Mouse (Mus musculus) bone marrow, adult 2 months (tissue): Measurements from ENCODE around the gene Wnk4. TPM values are rescaled to one million over a fixed set of nuclear protein-coding genes. Genes with fewer than 3 reads are reported as not detected.

Source experiments
- H3K27ac ChIP-seq: fragments of 200-500 bp; 2 replicates; pipeline ENCODE4 v1.5.1; 2012; ENCODE audit warnings: low read depth, mild to moderate bottlenecking, control low read depth, inconsistent platforms, low read length; ENCODE audit not compliant: control insufficient read depth, poor library complexity, insufficient read depth
- H3K4me1 ChIP-seq: fragments of 200-500 bp; 2 replicates; pipeline ENCODE4 v1.6.1; 2011; ENCODE audit warnings: low read length; ENCODE audit not compliant: control insufficient read depth, insufficient read depth
- H3K4me3 ChIP-seq: fragments of 200-500 bp; replicated peaks from 2 replicates; pipeline ENCODE3; 2011; ENCODE audit warnings: mild to moderate bottlenecking, low read depth, low read length, control low read depth; ENCODE audit not compliant: control insufficient read depth
- CTCF ChIP-seq: fragments of 200-500 bp; IDR thresholded peaks from 2 replicates; pipeline ENCODE4 v1.5.1; 2011; ENCODE audit warnings: low read length, control low read depth; ENCODE audit not compliant: control insufficient read depth, insufficient read depth
- POLR2A ChIP-seq: fragments of 200-500 bp; IDR thresholded peaks from 2 replicates; pipeline ENCODE4 v1.6.1; 2011; ENCODE audit warnings: low read depth, mild to moderate bottlenecking, control low read depth, low read length, borderline replicate concordance; ENCODE audit not compliant: control insufficient read depth
- WGBS: fragments of 180-500 bp; shearing (Covaris S2); methylation state at CpG from one replicate; pipeline ENCODE4 v1.1.7; 2018; 5-methylcytosine and 5-hydroxymethylcytosine counted together
- polyA plus RNA-seq: library from polyadenylated mRNA; stranded (reverse); fragments of >200 nt; gene quantifications from 2 replicates; pipeline ENCODE4 v1.2.4, GENCODE M21; 2011; ENCODE audit warnings: low replicate concordance; ENCODE audit not compliant: missing spikeins, insufficient read depth, insufficient read length

Wnk4 gene
- polyA plus RNA-seq, 1 experiment = 19.8 TPM

- WGBS = 45% methylated on average over 12 of the region's 12 CpGs
- H3K27ac ChIP-seq = no peak overlapping the region
- no peak for TF ChIP-seq POLR2A
- no peak for TF ChIP-seq CTCF
- peaks cover 3% of the 10 kb centered on the region for H3K4me1 ChIP-seq
- H3K4me3 ChIP-seq = peak overlapping the region; percentile 74
Observed at GRCm38 (mm10) chr11:101277381-101278222, 17.2 kb downstream of the Wnk4 start.

GRCm38 (mm10) chr11:101278223-101279192 lies 18.1 kb downstream of the Wnk4 start, which contains the start of the genes Cntd1 and Coa3:
Gene Cntd1 (plus strand): TSS chr11:101279012.
Gene Coa3 (minus strand): TSS chr11:101279114.
- H3K4me3 ChIP-seq = peak within 1 kb of the TSS; percentile 97
- H3K27ac ChIP-seq = peak within 1 kb of the TSS; percentile 43
- H3K4me1 ChIP-seq = peaks cover 3% of the 10 kb centered on the region
- TF ChIP-seq CTCF (no peak), POLR2A (peak; percentile 72; the same call in 1 of the 2 replicates)
- WGBS = 3% methylated on average over 45 of the region's 45 CpGs

GRCm38 (mm10) chr11:101279193-101279569 lies 18.8 kb downstream of the Wnk4 start:
- TF ChIP-seq POLR2A (no peak), CTCF (no peak)
- WGBS = 63% methylated on average over 14 of the region's 14 CpGs
- H3K4me1 ChIP-seq = peaks cover 3% of the 10 kb centered on the region
- H3K4me3 ChIP-seq = peak overlapping the region; percentile 97
- peak overlapping the region; percentile 23; the same call in 1 of the 2 replicates for H3K27ac ChIP-seq

GRCm38 (mm10) chr11:101280837-101281236 lies 20.5 kb downstream of the Wnk4 start:
- WGBS = 70% methylated on average over 7 of the region's 7 CpGs
- Histone ChIP-seq H3K4me3 (no peak overlapping the region), H3K27ac (no peak overlapping the region), H3K4me1 (peaks cover 3% of the 10 kb centered on the region)
- TF ChIP-seq CTCF (no peak), POLR2A (no peak)

GRCm38 (mm10) chr11:101282896-101283295 lies 22.5 kb downstream of the Wnk4 start:
- Histone ChIP-seq H3K4me1 (peaks cover 2% of the 10 kb centered on the region), H3K4me3 (no peak overlapping the region), H3K27ac (no peak overlapping the region)
- TF ChIP-seq CTCF (no peak), POLR2A (no peak)
- WGBS = 74% methylated on average over 5 of the region's 5 CpGs

- no peak for TF ChIP-seq POLR2A
- no peak for TF ChIP-seq CTCF
- WGBS = 84% methylated on average over 4 of the region's 4 CpGs
- no peak overlapping the region for H3K27ac ChIP-seq
- no peak overlapping the region for H3K4me3 ChIP-seq
- no peaks in the 10 kb centered on the region; the same call in 1 of the 2 replicates for H3K4me1 ChIP-seq
Observed at GRCm38 (mm10) chr11:101283805-101284204, 23.4 kb downstream of the Wnk4 start.

- H3K4me1 ChIP-seq = no peaks in the 10 kb centered on the region; the same call in 1 of the 2 replicates
- no peak overlapping the region for H3K4me3 ChIP-seq
- 58% methylated on average over 9 of the region's 9 CpGs for WGBS
- no peak overlapping the region for H3K27ac ChIP-seq
- TF ChIP-seq CTCF (no peak), POLR2A (no peak)
Observed at GRCm38 (mm10) chr11:101287306-101287705, 26.9 kb downstream of the Wnk4 start.

- TF ChIP-seq POLR2A (no peak), CTCF (no peak)
- WGBS = 93% methylated on average over 8 of the region's 8 CpGs
- Histone ChIP-seq H3K27ac (no peak overlapping the region), H3K4me1 (no peaks in the 10 kb centered on the region), H3K4me3 (no peak overlapping the region)
Observed at GRCm38 (mm10) chr11:101291231-101291630, 30.9 kb downstream of the Wnk4 start.
